Mouse (Mus musculus) limb, embryonic 10.5 days (tissue): Measurements from ENCODE around the gene Rerg. TPM values are rescaled to one million over a fixed set of nuclear protein-coding genes. Genes with fewer than 3 reads are reported as not detected.

Experiments used
- DNase-seq: peaks from one replicate; pipeline ENCODE4 v3.0.0-alpha.2; 2017; ENCODE audit warnings: low spot score
- H3K27ac ChIP-seq: fragments of 300-500 bp; sonication (generic); 2 replicates; pipeline ENCODE4 v1.5.1; 2016; ENCODE audit warnings: mild to moderate bottlenecking
- H3K27me3 ChIP-seq: fragments of 300-500 bp; sonication (generic); 2 replicates; pipeline ENCODE4 v1.6.1; 2016; ENCODE audit warnings: low read depth, mild to moderate bottlenecking; ENCODE audit not compliant: poor library complexity, severe bottlenecking
- H3K36me3 ChIP-seq: fragments of 300-500 bp; sonication (generic); 2 replicates; pipeline ENCODE4 v1.6.1; 2016; ENCODE audit warnings: mild to moderate bottlenecking, moderate library complexity
- H3K4me1 ChIP-seq: fragments of 300-500 bp; sonication (generic); 2 replicates; pipeline ENCODE4 v1.6.1; 2016
- H3K4me3 ChIP-seq: fragments of 300-500 bp; sonication (generic); 2 replicates; pipeline ENCODE4 v1.5.1; 2016; ENCODE audit warnings: mild to moderate bottlenecking, moderate library complexity
- H3K9me3 ChIP-seq: fragments of 300-500 bp; sonication (generic); replicated peaks from 2 replicates; pipeline ENCODE4 v1.6.1; 2016; ENCODE audit warnings: mild to moderate bottlenecking
- WGBS: fragments of 180-500 bp; shearing (Covaris S2); methylation state at CpG from one replicate; pipeline ENCODE4 v1.1.7; 2016; 5-methylcytosine and 5-hydroxymethylcytosine counted together
- polyA plus RNA-seq: library from polyadenylated mRNA; unstranded; fragments of >200 nt; fragmentation: Nextera tagmentation; extraction: Ambion mirVana; gene quantifications from 2 replicates; pipeline ENCODE4 v1.2.1, GENCODE M21; 2016

Rerg gene
- polyA plus RNA-seq, 1 experiment from 2014 or later = 1.2 TPM

DNA sequence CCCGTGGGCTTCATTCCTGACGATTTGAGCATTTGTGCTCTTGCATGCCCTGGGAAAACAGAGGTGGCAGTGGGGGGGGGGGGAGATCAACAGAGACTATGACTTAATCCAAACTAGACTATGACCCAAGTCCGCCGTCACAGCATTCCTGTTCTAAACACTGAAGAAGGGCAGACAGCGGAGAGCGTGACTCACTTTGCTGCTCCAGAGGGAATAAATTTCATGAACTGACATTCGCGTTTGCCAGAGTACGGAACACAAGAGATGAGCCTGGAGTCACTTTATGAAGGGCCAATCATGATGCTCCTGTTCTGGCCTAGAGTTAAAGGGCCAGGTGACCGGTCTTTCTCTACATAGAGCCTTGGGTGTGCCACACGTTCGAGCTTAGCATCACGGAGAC lies 93.6 kb downstream of the Rerg start:
- Histone ChIP-seq H3K9me3 (no peaks in the 10 kb centered on the region), H3K4me1 (peaks cover 5% of the 10 kb centered on the region), H3K4me3 (no peak overlapping the region), H3K36me3 (no peaks in the 10 kb centered on the region), H3K27ac (no peak overlapping the region), H3K27me3 (no peaks in the 10 kb centered on the region)
- 93% methylated on average over 13 of the region's 13 CpGs for WGBS
- peak; percentile 23 for DNase-seq

DNA sequence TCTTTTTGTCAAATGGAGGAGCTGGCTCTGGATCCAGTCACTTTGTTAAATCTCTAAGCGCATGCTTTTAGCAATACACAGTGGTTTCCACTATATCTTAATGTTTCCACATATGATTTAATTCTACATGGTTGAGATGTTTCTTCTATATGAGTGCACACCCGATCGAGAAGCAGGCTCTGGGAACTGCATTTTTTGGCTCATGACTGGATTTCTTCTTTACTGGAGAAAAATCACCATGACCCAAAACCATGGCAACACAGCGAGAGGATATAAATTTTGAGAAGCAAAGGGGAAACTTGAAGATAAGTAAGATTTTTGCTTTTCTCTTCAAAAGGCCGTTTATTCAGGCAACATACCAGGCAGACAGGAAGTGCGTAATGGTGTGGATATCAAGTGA lies 94.1 kb downstream of the Rerg start:
- DNase-seq = peak; percentile 5
- H3K36me3 ChIP-seq = no peaks in the 10 kb centered on the region
- H3K27me3 ChIP-seq = no peaks in the 10 kb centered on the region
- H3K4me1 ChIP-seq = peaks cover 5% of the 10 kb centered on the region
- no peak overlapping the region for H3K4me3 ChIP-seq
- no peak overlapping the region for H3K27ac ChIP-seq
- no peaks in the 10 kb centered on the region for H3K9me3 ChIP-seq
- WGBS = 91% methylated on average over 6 of the region's 6 CpGs

DNA sequence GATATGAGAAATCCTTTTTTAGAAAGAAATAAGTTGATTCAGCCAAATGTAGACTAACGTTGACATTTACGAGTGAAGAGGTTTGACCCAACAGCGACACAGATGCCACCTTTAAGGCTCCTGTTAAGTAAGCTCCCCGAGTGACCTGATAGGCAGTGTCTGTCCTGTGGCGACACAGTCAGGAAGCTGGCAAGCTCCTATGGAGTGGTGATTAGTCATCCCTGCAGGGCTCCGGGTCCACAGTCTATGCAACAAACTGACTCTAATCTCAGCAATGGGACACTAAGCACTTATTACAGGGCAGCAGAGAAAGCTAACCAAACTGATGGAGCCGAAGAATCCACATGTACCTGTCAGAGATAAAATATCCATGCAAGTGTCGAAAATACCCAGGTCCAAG lies 98.0 kb downstream of the Rerg start:
- H3K27me3 ChIP-seq = no peaks in the 10 kb centered on the region
- H3K4me1 ChIP-seq = no peaks in the 10 kb centered on the region
- H3K9me3 ChIP-seq = no peaks in the 10 kb centered on the region
- H3K27ac ChIP-seq = no peak overlapping the region
- WGBS = 65% methylated on average over 8 of the region's 8 CpGs
- H3K36me3 ChIP-seq = no peaks in the 10 kb centered on the region
- no peak for DNase-seq
- no peak overlapping the region for H3K4me3 ChIP-seq

DNA sequence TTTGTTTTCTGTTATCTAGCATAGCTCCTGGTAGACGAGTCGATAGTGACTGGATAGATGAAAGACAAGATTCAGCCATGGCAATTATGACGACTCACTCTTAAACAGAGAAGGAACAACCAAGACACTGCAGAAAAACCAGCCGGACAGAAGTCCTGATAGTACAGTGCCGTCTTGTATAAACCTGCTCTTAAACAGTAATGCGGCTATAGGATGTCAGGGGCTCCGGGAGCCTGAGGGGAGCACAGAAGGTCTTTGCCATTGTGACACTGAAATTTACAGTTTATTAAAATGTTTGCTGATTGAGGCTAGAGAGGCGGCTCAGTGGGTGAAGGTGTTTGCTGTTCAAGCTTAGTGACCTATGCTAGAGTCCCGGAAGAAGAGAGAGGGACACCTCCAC lies 98.8 kb downstream of the Rerg start:
- 94% methylated on average over 9 of the region's 9 CpGs for WGBS
- Histone ChIP-seq H3K36me3 (no peaks in the 10 kb centered on the region), H3K9me3 (no peaks in the 10 kb centered on the region), H3K27ac (no peak overlapping the region), H3K27me3 (no peaks in the 10 kb centered on the region), H3K4me1 (no peaks in the 10 kb centered on the region), H3K4me3 (no peak overlapping the region)
- peak; percentile 10 for DNase-seq

DNA sequence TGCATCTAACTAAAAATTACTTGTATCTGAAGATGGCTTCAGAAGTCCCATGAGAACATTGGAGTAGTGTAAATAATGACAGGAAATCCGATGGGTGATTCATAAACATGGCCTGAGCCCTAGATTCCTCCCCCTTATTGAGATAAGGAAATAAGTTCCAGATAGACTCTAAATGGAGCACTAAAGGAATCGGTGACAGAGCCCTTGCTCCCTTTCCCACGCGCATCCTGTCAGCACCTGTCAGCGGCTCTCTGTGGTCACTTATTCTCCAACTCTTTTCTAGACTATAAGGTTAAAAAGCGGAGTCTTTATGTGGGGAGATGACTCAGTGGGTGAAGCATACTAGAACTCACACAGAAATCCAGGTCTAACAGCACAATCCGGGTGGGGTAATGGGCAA lies 104.8 kb downstream of the Rerg start:
- no peaks in the 10 kb centered on the region for H3K36me3 ChIP-seq
- no peaks in the 10 kb centered on the region for H3K9me3 ChIP-seq
- H3K27ac ChIP-seq = no peak overlapping the region
- WGBS = 91% methylated on average over 7 of the region's 7 CpGs
- no peak for DNase-seq
- H3K27me3 ChIP-seq = no peaks in the 10 kb centered on the region
- no peaks in the 10 kb centered on the region for H3K4me1 ChIP-seq
- H3K4me3 ChIP-seq = no peak overlapping the region

DNA sequence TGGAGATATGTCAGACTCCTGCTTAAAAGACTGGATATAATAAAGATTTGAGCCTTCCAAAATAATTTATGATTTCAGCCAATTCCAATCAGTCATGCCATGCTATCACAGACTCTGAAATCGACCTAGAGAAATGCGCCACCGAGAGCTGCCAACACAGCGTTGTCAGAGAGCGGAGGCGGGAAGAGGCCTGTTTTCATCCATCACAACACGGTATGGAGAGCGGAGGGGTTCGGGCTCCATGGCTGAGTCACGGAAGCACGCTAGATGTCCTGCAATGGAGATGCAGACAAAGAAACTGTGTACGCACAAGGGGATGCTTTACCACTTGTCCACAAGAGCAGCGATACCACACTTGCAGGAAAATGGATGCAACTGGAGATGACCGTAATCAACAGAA lies 105.5 kb downstream of the Rerg start:
- Histone ChIP-seq H3K4me3 (no peak overlapping the region), H3K36me3 (no peaks in the 10 kb centered on the region), H3K27ac (no peak overlapping the region), H3K4me1 (no peaks in the 10 kb centered on the region), H3K27me3 (no peaks in the 10 kb centered on the region), H3K9me3 (no peaks in the 10 kb centered on the region)
- DNase-seq = no peak
- 95% methylated on average over 14 of the region's 14 CpGs for WGBS

DNA sequence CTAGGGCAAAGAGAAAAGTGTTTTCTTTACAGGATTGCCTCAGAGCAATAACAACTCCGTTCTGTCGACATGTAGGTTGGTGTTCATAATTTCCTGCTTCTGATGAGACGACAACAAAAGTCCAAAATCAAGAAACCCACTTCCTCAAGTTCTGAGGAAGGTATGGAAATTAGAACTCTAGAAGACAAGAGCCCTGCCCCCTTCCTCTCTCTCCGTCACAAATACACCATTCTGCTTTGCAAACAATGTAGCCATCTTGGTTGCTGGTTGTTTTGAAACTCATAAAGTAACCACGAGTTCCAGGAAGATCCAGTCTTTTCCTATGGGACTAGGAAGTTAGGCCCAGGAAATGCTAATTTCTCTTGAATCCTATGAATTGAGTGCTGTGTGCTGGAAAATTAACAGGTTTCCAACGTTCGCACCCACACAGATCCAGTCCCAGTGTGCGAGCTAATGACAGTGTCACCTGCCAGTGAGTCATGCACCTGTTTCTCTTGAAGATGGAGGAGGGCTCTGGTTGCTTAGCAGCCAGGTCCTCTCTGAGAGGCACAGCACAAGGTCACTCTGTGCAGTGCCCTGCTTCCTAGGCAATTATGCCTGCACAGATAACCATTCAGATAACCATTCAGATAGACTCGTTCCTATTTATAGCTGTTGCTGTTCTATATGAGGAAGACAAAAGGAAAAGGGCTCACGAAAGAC lies 106.9 kb downstream of the Rerg start:
- Histone ChIP-seq H3K9me3 (no peaks in the 10 kb centered on the region), H3K4me3 (no peak overlapping the region), H3K27me3 (no peaks in the 10 kb centered on the region), H3K36me3 (no peaks in the 10 kb centered on the region), H3K4me1 (no peaks in the 10 kb centered on the region), H3K27ac (no peak overlapping the region)
- 85% methylated on average over 10 of the region's 10 CpGs for WGBS
- DNase-seq = no peak

DNA sequence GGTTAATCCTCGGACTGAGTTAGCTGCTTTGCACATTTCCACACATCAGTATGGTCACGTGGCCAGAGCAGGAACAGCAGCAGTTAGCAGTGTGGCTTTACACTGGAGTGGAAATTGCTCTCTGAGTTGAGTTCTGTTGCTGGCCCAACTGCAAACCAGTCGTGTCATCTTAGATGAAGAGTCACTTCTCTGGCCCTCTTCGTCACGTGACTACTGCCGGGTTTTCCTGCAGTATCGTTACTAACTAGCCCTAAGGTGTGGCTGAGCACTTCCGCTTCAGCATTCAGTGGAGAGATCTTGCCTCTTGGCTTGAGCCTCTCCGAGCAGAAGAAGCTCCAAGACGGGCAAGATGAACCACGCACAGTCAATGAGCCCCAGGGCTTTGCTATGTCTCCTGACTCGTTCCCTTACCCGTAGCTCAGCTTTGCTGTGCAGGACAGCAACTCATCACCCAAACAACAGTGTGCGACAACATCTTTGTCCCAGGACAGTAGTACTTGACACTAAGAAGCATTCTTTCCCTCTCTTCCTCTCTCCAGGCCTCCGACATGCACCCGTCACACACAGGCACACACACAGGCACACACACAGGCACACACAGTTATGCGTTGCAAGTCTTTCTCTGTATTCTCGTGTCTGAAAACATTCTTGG lies 108.3 kb downstream of the Rerg start:
- no peak for DNase-seq
- no peaks in the 10 kb centered on the region for H3K36me3 ChIP-seq
- no peaks in the 10 kb centered on the region for H3K4me1 ChIP-seq
- WGBS = 88% methylated on average over 18 of the region's 18 CpGs
- no peak overlapping the region for H3K27ac ChIP-seq
- no peak overlapping the region for H3K4me3 ChIP-seq
- no peaks in the 10 kb centered on the region for H3K9me3 ChIP-seq
- no peaks in the 10 kb centered on the region for H3K27me3 ChIP-seq

DNA sequence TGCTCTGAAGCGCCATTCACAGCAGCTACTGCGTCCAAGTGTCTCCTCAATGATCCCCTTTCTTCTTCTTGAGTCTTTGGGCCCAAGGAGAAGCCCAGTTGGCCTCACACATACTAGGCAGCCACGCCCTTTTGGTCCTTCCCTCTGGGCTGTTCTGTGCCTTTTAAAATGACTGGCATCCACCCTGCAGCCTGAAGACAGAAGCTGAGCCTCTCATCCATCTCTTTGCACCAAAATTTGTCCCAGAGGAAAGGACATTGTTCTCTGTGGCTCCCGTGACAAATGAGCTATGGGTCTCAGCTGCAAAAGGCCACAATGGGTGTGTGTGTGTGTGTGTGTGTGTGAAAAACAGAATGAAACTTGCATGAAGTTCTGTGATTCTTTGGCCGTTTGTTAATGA lies 109.7 kb downstream of the Rerg start:
- no peaks in the 10 kb centered on the region for H3K36me3 ChIP-seq
- 75% methylated on average over 5 of the region's 5 CpGs for WGBS
- H3K27ac ChIP-seq = no peak overlapping the region
- H3K27me3 ChIP-seq = no peaks in the 10 kb centered on the region
- H3K4me1 ChIP-seq = no peaks in the 10 kb centered on the region
- no peaks in the 10 kb centered on the region for H3K9me3 ChIP-seq
- no peak overlapping the region for H3K4me3 ChIP-seq
- DNase-seq = no peak

DNA sequence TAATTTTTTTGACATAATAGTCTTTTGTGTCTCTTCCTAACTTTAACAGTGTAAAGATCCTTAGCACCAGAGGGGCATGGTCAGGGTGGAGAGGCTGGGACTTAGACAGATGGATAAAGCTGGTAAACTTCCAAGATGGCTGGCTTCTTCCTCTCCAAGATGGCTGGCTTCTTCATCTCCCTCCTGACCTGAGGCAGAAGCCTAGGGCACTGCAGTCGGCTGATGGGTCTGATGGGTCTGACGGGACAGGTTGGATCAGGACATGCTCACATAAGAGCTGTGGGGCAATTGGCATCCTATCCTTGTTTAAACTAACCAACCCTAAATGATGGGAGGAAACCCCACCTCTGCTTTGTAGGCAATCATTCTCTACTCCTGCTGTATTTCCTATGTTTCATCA lies 112.0 kb downstream of the Rerg start:
- Histone ChIP-seq H3K36me3 (no peaks in the 10 kb centered on the region), H3K4me1 (no peaks in the 10 kb centered on the region), H3K4me3 (no peak overlapping the region), H3K27me3 (no peaks in the 10 kb centered on the region), H3K27ac (no peak overlapping the region), H3K9me3 (no peaks in the 10 kb centered on the region)
- 92% methylated on average over 2 of the region's 2 CpGs for WGBS
- no peak for DNase-seq

DNA sequence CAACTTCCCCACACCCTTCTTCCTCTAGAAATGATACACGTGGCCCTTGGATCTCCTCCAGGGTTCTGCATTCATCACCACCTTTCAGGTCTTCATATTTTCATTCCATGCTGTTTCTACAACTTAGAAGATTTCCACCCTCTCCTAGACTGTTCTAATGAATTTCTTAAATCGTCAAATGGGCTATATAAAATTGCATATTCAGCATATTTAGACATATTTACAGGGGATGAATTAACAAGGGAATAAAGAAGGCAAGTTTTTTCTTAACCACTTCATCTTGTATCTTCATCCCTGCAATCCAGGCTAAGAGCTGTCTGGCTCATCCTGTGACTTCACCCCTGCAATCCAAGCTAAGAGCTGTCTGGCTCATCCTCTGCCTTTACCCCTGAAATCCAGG lies 116.2 kb downstream of the Rerg start:
- WGBS = 91% methylated on average over 2 of the region's 2 CpGs
- Histone ChIP-seq H3K9me3 (no peaks in the 10 kb centered on the region), H3K4me1 (no peaks in the 10 kb centered on the region), H3K36me3 (no peaks in the 10 kb centered on the region), H3K4me3 (no peak overlapping the region), H3K27me3 (no peaks in the 10 kb centered on the region), H3K27ac (no peak overlapping the region)
- no peak for DNase-seq

DNA sequence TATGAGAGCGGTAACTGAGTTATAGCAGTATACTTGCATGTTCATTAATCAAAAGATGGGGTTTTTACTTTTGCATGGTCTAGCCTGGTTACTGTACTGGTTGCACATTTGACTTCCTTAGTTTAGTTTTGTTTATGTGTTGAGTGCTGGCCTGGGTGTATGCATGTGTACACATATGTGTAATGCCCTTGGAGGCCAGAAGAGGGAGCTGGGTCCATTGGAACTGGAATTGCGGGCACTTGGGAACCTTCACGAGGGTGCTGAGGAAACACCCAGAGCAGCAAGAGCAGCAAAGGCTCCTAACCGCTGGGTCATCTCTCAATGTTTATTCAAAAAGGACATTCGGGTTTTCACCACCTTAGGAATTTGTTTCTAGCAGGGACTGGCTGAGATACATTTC lies 116.8 kb downstream of the Rerg start:
- WGBS = 79% methylated on average over 5 of the region's 5 CpGs
- H3K27me3 ChIP-seq = no peaks in the 10 kb centered on the region
- no peaks in the 10 kb centered on the region for H3K36me3 ChIP-seq
- H3K27ac ChIP-seq = no peak overlapping the region
- H3K4me3 ChIP-seq = no peak overlapping the region
- H3K9me3 ChIP-seq = no peaks in the 10 kb centered on the region
- H3K4me1 ChIP-seq = no peaks in the 10 kb centered on the region
- peak; percentile 44 for DNase-seq

DNA sequence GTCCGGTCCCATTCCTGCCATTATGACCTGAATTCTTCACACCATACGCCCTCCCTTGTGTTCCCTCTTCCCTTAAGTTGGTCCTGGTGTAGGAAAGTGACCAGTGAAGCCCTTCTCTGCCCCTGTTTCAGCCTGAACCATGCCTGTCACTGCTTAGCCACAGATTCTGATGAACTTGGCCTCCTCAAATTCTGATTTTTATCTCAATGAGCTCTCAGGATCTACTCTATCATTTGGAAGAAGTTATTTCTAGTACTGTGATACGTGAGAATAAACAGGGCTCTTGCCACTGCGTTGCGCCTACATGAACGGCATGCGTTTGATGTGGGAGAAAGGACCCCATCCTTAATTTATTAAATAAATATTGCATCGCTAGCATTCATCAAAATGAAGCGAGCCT lies 117.3 kb downstream of the Rerg start:
- Histone ChIP-seq H3K27me3 (no peaks in the 10 kb centered on the region), H3K27ac (no peak overlapping the region), H3K4me1 (no peaks in the 10 kb centered on the region), H3K36me3 (no peaks in the 10 kb centered on the region), H3K4me3 (no peak overlapping the region), H3K9me3 (no peaks in the 10 kb centered on the region)
- no peak for DNase-seq
- WGBS = 96% methylated on average over 9 of the region's 9 CpGs

DNA sequence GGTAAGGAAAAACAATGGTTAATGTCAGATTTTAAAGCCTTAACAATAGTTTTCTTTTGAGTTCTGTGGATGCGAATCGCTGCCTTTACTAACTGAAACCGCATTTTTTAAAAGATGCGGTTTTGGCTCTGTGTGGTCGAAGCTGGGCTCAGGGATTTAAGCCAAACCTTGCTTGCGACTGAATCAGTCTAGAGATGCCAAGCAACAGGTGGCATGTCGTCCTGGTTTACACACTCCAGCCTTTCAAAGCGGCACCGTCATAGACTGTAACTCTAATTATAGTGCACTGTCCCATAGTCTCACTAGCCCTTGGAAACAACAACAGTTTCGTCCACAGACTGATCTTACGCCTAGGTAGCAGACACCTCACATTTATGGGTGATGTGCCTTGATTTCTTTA lies 123.3 kb downstream of the Rerg start:
- no peak for DNase-seq
- no peaks in the 10 kb centered on the region for H3K36me3 ChIP-seq
- no peak overlapping the region for H3K4me3 ChIP-seq
- no peaks in the 10 kb centered on the region for H3K4me1 ChIP-seq
- no peak overlapping the region for H3K27ac ChIP-seq
- no peaks in the 10 kb centered on the region for H3K9me3 ChIP-seq
- 89% methylated on average over 11 of the region's 11 CpGs for WGBS
- H3K27me3 ChIP-seq = no peaks in the 10 kb centered on the region
